Mouse (Mus musculus): ENCODE data around the gene Gm20532. TPM values are rescaled to one million over a fixed set of nuclear protein-coding genes. Genes with fewer than 3 reads are reported as not detected.

Gm20532 gene
- polyA plus RNA-seq (2017; shearing (Covaris generic)): not detected

DNA sequence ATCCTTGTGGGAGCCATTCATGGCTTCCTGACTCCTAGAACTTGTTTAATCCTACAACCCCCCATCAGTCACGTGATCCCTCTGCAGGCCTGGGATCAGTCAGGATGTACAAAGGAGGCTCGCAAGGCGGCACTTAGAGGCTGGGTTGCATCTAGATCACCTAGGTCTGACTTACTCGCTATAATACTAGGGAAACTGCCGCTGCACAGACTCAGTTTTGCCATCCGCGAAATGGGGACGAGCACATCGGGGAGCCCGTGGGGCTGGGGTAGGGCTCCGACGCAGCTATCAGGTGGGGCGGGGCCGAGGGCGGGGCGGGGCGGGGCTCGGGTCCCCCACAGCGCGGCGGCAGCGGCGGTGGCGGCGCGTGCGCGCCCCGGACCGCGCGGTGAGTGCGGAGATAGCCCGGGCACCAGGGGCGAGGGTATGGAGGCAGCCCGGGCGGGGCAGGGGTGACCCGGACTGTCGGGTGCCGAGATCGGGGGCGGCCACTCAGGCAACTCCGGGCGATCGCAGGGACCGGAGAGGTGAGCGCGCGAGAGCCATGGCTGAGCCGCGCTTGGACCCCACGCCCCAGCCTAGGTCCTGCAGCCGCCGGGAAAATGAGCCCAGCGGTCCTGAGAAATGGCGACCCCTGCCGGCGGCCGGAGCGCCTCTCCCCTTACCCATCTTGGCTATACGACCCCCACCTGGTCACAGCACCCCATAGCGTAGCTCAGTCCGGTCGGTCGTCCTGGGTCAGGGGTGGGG lies at the start of gene Gm20532:
Gm20532 (plus strand) TSS at position 346 of the 750 bp plus-strand sequence.

DNA sequence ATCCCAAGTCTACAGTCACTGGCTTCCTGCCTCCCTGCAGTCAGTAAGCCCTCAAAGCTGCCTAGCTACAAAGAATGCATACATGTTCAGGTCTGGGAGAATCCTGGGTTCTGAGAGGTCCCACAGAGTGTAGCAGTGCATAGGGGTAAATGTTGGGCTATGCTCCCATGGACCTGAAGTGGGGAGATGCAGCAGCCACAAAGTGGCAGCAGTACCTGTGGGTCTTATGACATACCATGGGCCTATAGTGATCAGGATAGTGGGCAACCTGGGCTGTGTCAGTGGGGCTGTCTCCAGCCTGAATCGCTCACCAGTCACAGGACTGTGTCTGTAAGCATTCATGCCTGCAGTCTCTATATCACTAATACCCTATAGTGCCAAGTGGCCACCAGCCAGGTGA lies 6.7 kb upstream of the Gm20532 start, which contains the start of gene Egfl7:
Egfl7 (plus strand) TSS at position 301 of the 400 bp plus-strand sequence.

DNA sequence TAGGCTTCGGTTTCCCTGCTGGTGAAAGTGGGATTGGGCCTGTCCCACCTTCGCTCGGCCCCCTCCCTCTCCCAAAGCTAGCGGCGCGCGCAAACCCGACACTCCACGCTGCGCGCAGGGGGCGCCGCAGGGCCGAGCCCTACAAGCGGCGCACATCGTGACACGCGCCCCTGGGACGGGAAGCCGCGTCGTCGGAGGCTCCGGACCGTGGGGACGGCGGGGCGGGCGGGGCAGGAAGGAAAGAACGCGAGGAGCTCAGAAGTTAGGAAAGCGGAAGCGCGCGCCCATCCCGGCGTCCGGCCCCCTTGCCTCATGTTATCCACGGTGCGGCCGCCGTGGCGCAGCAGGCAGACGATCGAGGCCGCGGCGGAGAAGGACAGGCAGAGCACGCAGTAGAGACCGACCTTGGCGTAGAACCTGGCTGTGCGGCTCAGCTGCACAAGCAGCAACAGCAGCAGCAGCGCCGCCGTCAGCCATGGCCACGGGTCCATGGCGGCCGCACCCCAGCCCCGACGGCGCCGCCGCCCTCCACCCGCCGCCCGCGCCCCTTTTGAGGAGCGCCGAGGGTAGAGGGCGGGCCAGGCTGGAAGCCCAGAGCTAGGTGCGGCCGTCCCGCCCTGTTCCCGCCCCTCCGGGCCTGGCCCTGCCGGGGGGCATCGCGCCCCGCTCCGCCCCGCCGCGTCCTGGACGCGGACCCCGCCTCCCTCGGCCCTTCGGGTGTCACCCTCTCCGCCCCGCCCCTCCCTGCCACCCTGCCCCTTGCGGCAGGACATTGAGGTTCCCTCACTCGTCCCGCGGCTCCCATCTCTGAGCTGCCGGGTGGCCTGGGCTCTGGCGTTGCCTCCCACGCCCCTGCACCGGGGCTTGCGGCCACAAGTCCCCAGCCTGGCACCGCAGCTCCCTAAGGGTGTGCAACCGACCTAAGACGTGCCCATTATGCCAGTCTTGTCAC lies 17.6 kb downstream of the Gm20532 start, which contains the start of gene Agpat2:
Agpat2 (minus strand) TSS at position 698 of the 952 bp plus-strand sequence.

DNA sequence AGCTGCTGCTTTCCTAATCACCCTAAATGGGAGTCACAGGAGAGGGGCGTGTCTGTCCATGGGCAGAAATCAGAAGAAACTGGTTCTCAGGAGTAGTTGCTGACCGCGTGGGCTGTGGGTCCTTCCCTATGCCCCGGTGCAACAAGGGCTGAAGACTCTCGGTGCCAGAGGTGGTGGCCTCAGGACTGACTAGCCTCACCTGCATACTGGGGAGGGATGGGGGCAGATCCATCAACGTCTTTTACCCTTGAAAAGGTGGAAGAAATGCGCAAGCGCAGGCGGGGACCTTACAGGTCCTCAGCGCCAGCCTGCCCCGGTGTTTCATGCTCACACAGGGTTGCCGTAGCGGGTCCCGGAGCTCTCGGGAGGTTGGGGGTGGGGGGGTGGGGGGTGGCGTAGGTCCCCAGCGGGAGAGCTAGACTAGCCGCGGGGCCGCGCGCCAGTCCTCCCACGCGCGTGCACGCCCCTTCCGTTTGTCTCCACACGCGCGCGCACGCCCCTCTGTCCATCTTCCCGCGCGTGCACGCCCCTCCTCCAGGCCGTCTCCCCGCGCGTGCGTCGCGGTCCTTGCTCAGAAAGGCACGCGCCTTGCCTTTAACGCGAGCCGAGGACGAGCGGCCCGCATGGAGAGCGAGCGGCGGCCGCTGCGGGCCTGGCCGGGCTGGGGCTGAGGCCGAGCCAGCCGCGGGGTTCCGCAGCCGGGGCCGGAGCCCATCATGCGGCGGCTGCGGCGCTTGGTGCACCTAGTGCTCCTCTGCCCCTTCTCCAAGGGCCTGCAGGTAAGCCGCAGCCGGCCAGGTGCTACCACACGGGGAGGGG lies 41.7 kb downstream of the Gm20532 start, which contains the start of gene Fam69b:
Fam69b (plus strand) TSS at position 537 of the 819 bp plus-strand sequence.

DNA sequence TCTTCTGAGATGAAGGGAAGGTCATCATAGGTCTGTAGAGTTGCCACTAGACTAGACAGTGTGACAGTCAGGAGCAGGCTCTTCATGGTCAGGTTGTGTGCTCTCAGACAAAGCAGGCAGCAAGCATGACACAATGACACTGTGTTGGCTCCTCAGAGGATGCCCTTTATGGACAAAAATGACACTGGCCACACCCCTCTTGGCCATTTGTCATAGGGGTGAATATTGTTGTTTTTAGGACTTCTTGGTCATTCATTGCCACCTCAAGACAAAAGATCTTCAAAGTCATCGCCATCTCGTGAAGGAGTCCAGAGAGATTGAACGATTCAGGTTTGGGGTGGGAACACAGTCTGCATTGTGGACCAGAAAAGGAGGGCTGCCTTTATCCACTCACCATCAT lies 84.7 kb downstream of the Gm20532 start, which contains the start of gene Lcn4:
Lcn4 (minus strand) TSS at position 101 of the 400 bp plus-strand sequence.

Other genes starting within 250 kb of the Gm20532 start
- 8.5 TPM for gene Dnlz, start 234.5 kb upstream of the Gm20532 start, polyA plus RNA-seq (2017; shearing (Covaris generic))
- gene Card9, start 225.7 kb upstream of the Gm20532 start, polyA plus RNA-seq (2017; shearing (Covaris generic)): 2.3 TPM
- 63.6 TPM for gene Snapc4, start 206.0 kb upstream of the Gm20532 start, polyA plus RNA-seq (2017; shearing (Covaris generic))
- 202 TPM for gene Entr1, start 197.3 kb upstream of the Gm20532 start, polyA plus RNA-seq (2017; shearing (Covaris generic))
- 59.7 TPM for gene Pmpca, start 197.3 kb upstream of the Gm20532 start, polyA plus RNA-seq (2017; shearing (Covaris generic))
- gene Inpp5e, start 177.4 kb upstream of the Gm20532 start, polyA plus RNA-seq (2017; shearing (Covaris generic)): 32.9 TPM
- gene Sec16a, start 141.4 kb upstream of the Gm20532 start, polyA plus RNA-seq (2017; shearing (Covaris generic)): 58.3 TPM
- gene Notch1, start 70.0 kb upstream of the Gm20532 start, polyA plus RNA-seq (2017; shearing (Covaris generic)): 41.7 TPM
- gene Egfl7, start 6.6 kb upstream of the Gm20532 start, polyA plus RNA-seq (2017; shearing (Covaris generic)): not detected
- gene Agpat2, start 17.8 kb downstream of the Gm20532 start, polyA plus RNA-seq (2017; shearing (Covaris generic)): 14.3 TPM
- gene Fam69b, start 41.8 kb downstream of the Gm20532 start, polyA plus RNA-seq (2017; shearing (Covaris generic)): 2.0 TPM
- 3.1 TPM for gene Lcn4, start 84.6 kb downstream of the Gm20532 start, polyA plus RNA-seq (2017; shearing (Covaris generic))